Mouse (Mus musculus) macrophage (primary cell): Measurements from ENCODE around the gene Angel2. TPM values are rescaled to one million over a fixed set of nuclear protein-coding genes. Genes with fewer than 3 reads are reported as not detected.
A peak's percentile ranks its signal among the peaks of the same experiment; 100 is the strongest.

Experiments used
- H3K27ac ChIP-seq: fragments of 350-480 bp; formaldehyde crosslinking; 2 replicates; pipeline ENCODE4 v1.9.0; 2021
- H3K36me3 ChIP-seq: fragments of 350-480 bp; formaldehyde crosslinking; 2 replicates; pipeline ENCODE4 v1.9.0; 2021; ENCODE audit errors: inconsistent target
- H3K4me3 ChIP-seq: fragments of 350-480 bp; formaldehyde crosslinking; 2 replicates; pipeline ENCODE4 v1.9.0; 2021; ENCODE audit errors: inconsistent target
- H3K79me2 ChIP-seq: fragments of 350-480 bp; formaldehyde crosslinking; 2 replicates; pipeline ENCODE4 v1.9.0; 2021; ENCODE audit errors: inconsistent target
- WGBS: methylation state at CpG from one replicate; pipeline ENCODE4 v1.1.7; 2026; ENCODE audit warnings: inconsistent platforms; ENCODE audit not compliant: missing documents; 5-methylcytosine and 5-hydroxymethylcytosine counted together
- polyA plus RNA-seq: library from polyadenylated mRNA; stranded (reverse); fragments of 250-400 nt; gene quantifications from 3 replicates; pipeline ENCODE4 v1.2.4, GENCODE M21; 2018; ENCODE audit warnings: inconsistent platforms

The Angel2 gene
- polyA plus RNA-seq, 1 experiment from 2014 or later: 31.0 TPM

- H3K27ac ChIP-seq: no peak overlapping the region
- H3K4me3 ChIP-seq: no peak overlapping the region
- no peaks in the 10 kb centered on the region for H3K79me2 ChIP-seq
- H3K36me3 ChIP-seq: peaks cover 19% of the 10 kb centered on the region
- 95% methylated on average over 17 of the region's 17 CpGs for WGBS
These were observed 23.9 kb downstream of the Angel2 start for GRCm38 (mm10) chr1:190948846-190949245.

GRCm38 (mm10) chr1:190951014-190951413 lies 26.1 kb downstream of the Angel2 start:
- WGBS: 96% methylated on average over 5 of the region's 5 CpGs

GRCm38 (mm10) chr1:190953009-190953408 lies 28.1 kb downstream of the Angel2 start:
- Histone ChIP-seq H3K4me3 (no peak overlapping the region), H3K27ac (no peak overlapping the region), H3K36me3 (no peaks in the 10 kb centered on the region), H3K79me2 (no peaks in the 10 kb centered on the region)
- 93% methylated on average over 3 of the region's 3 CpGs for WGBS

More at GRCm38 (mm10) chr1:190951014-190951413, 26.1 kb downstream of the Angel2 start:
- no peak overlapping the region for H3K27ac ChIP-seq
- no peaks in the 10 kb centered on the region for H3K79me2 ChIP-seq
- H3K36me3 ChIP-seq: peaks cover 2% of the 10 kb centered on the region
- no peak overlapping the region for H3K4me3 ChIP-seq

GRCm38 (mm10) chr1:190958821-190959220 lies 33.9 kb downstream of the Angel2 start:
- Histone ChIP-seq H3K79me2 (no peaks in the 10 kb centered on the region), H3K4me3 (no peak overlapping the region), H3K36me3 (no peaks in the 10 kb centered on the region), H3K27ac (no peak overlapping the region)
- 90% methylated on average over 5 of the region's 5 CpGs for WGBS

- no peak overlapping the region for H3K27ac ChIP-seq
- no peak overlapping the region for H3K4me3 ChIP-seq
- H3K36me3 ChIP-seq: no peaks in the 10 kb centered on the region
- H3K79me2 ChIP-seq: no peaks in the 10 kb centered on the region
- 92% methylated on average over 3 of the region's 3 CpGs for WGBS
These were observed 37.8 kb downstream of the Angel2 start for GRCm38 (mm10) chr1:190962760-190963159.

- Histone ChIP-seq H3K27ac (no peak overlapping the region), H3K79me2 (no peaks in the 10 kb centered on the region), H3K4me3 (no peak overlapping the region), H3K36me3 (no peaks in the 10 kb centered on the region)
- 87% methylated on average over 15 of the region's 15 CpGs for WGBS
These were observed 40.3 kb downstream of the Angel2 start for GRCm38 (mm10) chr1:190964992-190965780.

- WGBS: 90% methylated on average over 7 of the region's 7 CpGs
- no peak overlapping the region for H3K4me3 ChIP-seq
- no peaks in the 10 kb centered on the region for H3K79me2 ChIP-seq
- no peaks in the 10 kb centered on the region for H3K36me3 ChIP-seq
- H3K27ac ChIP-seq: no peak overlapping the region
These were observed 43.1 kb downstream of the Angel2 start for GRCm38 (mm10) chr1:190968010-190968409.

GRCm38 (mm10) chr1:190971708-190972610 lies 47.0 kb downstream of the Angel2 start:
- no peak overlapping the region for H3K4me3 ChIP-seq
- 84% methylated on average over 13 of the region's 14 CpGs for WGBS

GRCm38 (mm10) chr1:190972612-190973192 lies 47.8 kb downstream of the Angel2 start:
- H3K36me3 ChIP-seq: no peaks in the 10 kb centered on the region
- H3K79me2 ChIP-seq: no peaks in the 10 kb centered on the region
- no peak overlapping the region for H3K27ac ChIP-seq
- no peak overlapping the region for H3K4me3 ChIP-seq
- 86% methylated on average over 7 of the region's 7 CpGs for WGBS

More at GRCm38 (mm10) chr1:190971708-190972610, 47.0 kb downstream of the Angel2 start:
- no peaks in the 10 kb centered on the region for H3K79me2 ChIP-seq
- no peaks in the 10 kb centered on the region for H3K36me3 ChIP-seq
- no peak overlapping the region for H3K27ac ChIP-seq

GRCm38 (mm10) chr1:190974191-190974590 lies 49.3 kb downstream of the Angel2 start:
- Histone ChIP-seq H3K79me2 (no peaks in the 10 kb centered on the region), H3K36me3 (no peaks in the 10 kb centered on the region)
- 85% methylated on average over 8 of the region's 8 CpGs for WGBS

GRCm38 (mm10) chr1:190974833-190975232 lies 49.9 kb downstream of the Angel2 start:
- Histone ChIP-seq H3K79me2 (no peaks in the 10 kb centered on the region), H3K4me3 (no peak overlapping the region), H3K36me3 (no peaks in the 10 kb centered on the region), H3K27ac (no peak overlapping the region)
- WGBS: 100% methylated on average over 1 of the region's 1 CpGs

More at GRCm38 (mm10) chr1:190974191-190974590, 49.3 kb downstream of the Angel2 start:
- H3K27ac ChIP-seq: no peak overlapping the region
- no peak overlapping the region for H3K4me3 ChIP-seq

GRCm38 (mm10) chr1:190976887-190977573 lies 52.1 kb downstream of the Angel2 start:
- WGBS: 84% methylated on average over 11 of the region's 11 CpGs
- Histone ChIP-seq H3K36me3 (no peaks in the 10 kb centered on the region), H3K79me2 (no peaks in the 10 kb centered on the region), H3K4me3 (no peak overlapping the region), H3K27ac (no peak overlapping the region)

- Histone ChIP-seq H3K36me3 (no peaks in the 10 kb centered on the region), H3K79me2 (no peaks in the 10 kb centered on the region), H3K4me3 (no peak overlapping the region), H3K27ac (no peak overlapping the region)
- WGBS: 19% methylated on average over 21 of the region's 22 CpGs
These were observed 53.1 kb downstream of the Angel2 start for GRCm38 (mm10) chr1:190978001-190978400.

- H3K4me3 ChIP-seq: peak overlapping the region; percentile 10; the same call in 1 of the 2 replicates
These were observed 53.7 kb downstream of the Angel2 start for GRCm38 (mm10) chr1:190978511-190979073.

More at GRCm38 (mm10) chr1:190978511-190979073, 53.7 kb downstream of the Angel2 start:
- Histone ChIP-seq H3K36me3 (no peaks in the 10 kb centered on the region), H3K79me2 (no peaks in the 10 kb centered on the region), H3K27ac (no peak overlapping the region)
- WGBS: 2% methylated on average over 44 of the region's 46 CpGs
